Mouse (Mus musculus) T-helper 17 cell (primary cell): ENCODE measurements around the gene Noc4l.

Experiments used
- in situ Hi-C, 2 experiments: fragments of 300-600 bp; cut with MboI, MseI; formaldehyde crosslinking; loops; 1 replicate in 1 of 2; 2 replicates in 1 of 2; pipeline ENCODE4 v1.15.1; 2025; ENCODE audit warnings: high pct_unique_total_duplicates in 2 of 2

Gene Noc4l

DNA sequence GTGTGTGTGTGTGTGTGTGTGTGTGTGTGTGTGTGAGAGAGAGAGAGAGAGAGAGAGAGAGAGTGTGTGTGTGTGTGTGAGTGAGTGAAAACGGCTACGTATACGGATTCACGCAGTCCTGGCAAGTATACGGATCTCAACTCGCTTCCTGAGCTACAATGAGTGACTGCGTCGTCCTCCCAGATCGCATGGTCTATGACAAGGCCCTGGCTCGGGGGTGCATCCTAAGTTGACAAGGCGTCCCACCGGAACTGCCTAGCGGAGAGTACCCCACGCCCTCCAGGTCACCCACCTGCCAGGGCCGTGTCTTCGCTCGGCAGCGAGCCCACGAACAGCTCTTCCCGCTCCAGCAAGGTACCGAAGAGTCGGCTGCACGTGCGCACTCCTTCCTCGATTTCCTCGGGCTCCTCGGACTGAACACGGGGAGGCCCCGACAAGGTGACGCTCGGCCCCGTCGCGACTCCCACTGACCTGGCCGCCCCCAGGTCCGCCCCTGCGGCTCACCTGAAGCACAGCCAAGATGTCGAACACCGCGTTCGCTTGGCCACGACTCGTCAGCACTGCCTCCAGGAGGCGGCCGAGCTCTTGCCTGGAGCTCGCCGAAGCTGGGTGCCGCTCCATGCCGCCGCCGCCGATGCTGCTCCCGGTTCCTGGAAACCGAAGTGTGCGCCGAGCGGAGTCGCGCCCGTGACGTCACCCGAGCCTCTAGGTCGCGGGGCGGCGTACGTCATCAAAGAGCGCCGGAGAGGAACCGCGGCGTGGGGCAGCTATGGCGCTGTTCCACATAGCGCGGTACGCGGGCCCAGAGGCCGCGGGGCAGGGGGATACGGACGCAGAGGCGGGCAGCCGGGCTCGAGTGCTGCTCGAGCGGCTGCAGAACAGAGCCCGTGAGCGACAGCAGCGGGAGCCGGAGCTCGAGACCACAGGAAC lies at the start of gene Noc4l, which contains the start of gene Ddx51:
Gene Noc4l, minus strand, starts transcription at position 699 of the 930 bp plus-strand sequence.
Gene Ddx51, plus strand, starts transcription at position 733 of the 930 bp plus-strand sequence.
- in situ Hi-C loops, result loop anchor here in 1 of 2 experiments (10.0 kb wide), 1 partner anchor 1098 kb away; the partner anchor contains the start of gene Crlf2

DNA sequence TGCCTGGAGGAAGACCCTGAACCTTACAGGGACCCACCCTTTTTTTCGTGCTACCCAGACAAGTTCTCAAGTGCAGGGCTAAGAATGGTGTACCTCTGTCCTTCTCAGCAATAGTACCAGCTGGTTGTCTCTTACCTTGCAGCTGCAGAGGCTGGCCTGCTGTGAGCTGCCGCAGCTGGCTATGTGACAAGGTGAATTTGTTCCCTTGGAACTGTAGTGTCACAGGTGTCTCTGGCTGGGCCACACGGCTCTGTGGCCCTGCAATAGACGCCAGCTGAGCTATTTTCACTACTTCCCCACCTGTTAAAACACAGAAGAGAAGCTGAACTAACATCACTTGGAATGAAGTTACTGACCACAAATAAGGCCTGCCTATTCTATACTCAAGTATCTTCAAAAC lies 45.4 kb upstream of the Noc4l start:
- in situ Hi-C loops, result no loop called here

DNA sequence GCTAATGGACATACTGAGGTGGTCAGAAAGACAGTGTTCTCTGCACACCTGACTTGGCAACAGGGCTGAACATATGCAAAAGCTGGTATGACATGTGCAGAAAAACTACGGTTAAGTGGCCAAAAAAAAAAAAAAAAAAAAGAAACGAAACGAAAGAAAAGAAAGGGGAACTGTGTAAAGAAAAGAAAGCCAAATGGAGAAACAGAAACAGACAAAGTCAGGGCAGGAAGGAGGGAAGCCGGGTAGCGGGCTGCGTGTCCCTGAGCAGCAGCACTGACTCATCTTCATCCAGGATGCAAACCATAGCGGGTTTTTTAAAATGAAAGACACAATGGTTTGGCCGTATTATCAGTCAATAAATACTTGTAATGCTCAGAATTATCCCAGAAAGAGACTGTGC lies 28.8 kb upstream of the Noc4l start:
- in situ Hi-C loops, result no loop called here

DNA sequence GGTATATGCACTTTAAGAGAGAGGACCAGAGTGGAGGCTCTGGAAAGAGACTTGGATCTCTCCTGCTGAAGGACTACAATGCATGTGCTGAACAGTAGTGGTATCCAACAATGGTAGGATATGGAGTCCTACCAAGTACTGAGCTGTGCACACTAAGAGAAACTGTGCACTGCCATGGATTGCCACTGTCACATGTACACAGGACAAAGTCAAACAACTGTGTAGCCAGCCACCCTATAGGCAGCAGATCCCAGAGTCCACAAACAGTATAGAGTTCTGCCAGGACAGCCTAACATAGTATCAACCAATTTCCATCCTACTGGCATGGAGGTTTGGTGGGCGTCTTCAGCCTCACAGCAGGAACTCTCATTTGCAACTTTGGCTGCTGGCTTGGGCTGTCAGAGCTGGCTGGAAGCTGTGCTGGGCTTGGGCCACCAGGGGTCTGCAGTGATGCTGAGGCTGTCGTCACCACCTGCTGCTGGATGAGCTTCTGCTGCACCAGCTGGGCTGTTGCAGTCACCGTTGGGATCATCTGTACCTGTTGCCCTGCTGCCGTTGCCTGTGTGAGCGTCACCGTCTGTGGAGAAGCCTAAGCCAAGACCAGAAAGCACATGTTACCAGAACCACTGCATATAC lies 12.4 kb upstream of the Noc4l start:
- in situ Hi-C loops, result no loop called here

DNA sequence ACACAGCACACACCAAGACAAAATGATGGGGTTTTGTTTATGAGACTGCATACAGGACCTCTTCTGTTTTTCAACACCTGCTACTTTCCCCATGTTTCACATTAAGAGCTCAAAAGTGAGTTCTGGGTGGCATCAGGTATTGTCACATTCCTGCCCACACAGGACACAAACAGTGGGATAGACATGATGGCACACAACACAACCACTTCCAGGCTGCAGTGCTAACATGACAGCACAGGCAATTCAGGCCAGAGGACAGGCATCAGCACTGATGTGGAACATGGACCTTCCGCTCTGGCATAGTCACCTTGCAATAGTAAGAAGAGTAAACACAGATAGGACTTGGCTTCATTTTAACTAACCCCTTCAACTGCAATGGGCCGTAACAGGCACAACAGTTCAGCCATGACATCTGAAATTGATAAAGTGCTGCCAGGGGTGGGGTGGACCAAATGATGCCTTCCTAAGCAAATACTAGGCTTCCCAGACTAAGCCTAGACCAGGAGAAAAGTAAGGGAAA lies 11.6 kb upstream of the Noc4l start:
- in situ Hi-C loops, result no loop called here

DNA sequence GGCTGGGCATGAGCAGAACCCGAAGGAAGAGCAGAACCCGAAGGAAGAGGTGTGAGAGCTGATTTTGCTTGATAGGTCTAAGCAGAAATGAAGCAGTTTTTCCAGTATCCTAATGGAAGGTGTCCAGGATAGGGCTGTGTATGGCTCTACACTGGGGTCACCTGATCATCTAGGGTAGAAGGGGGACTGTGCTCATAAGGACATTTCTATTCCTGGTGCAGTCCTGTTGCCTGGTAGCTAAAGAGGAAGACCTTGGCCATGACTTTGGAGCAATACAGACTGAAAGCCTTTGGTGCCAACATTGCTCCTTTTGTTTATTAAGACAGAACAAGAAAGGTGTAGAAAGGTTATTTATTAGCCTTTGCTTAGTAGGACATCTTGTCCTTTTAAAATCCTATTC lies 10.8 kb upstream of the Noc4l start:
- in situ Hi-C loops, result no loop called here

DNA sequence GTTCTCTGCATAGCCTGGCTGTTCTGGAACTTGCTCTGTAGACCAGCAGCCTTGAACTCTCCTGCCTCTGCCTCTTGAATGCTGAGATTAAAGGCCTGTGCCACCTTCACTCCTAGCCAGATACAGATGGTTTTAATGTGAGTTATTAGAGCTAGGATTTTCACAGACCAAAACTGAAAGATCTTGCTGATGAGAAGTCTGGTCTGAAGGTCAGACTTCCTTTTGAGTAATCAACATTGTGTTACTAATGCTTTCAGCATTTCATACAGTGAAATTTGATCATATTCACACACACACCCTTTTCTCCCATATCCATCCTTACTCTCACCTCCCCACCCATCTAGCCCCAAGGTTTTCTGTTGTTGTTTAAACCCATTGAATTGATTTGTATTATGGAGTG lies 6.5 kb upstream of the Noc4l start:
- in situ Hi-C loops, result loop anchor here in 1 of 2 experiments (10.0 kb wide), 1 partner anchor 1105 kb away; the partner anchor contains the start of gene Crlf2

DNA sequence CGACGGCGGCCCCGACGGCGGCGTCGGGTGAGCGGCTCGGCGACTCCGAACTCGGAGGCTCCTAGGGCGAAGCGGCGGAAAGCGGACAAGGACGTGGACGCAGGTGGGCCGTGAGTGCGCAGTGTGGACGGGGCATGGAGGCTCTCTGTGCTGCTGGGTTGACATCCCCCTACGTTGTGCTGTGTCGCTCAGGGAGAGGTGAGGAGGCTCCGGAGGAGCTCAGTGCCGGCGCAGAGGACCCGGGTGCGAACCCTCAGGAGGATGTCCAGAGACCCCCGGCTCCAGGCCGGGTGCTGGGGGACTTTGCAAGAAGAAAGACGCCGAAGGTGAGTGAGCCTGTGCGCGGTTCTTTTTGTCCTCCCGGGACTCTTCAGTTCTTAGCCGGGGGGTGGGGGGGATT lies 469 bp upstream of the Noc4l start:
- in situ Hi-C loops, result loop anchor here in 1 of 2 experiments (10.0 kb wide), 1 partner anchor 1099 kb away; the partner anchor contains the start of gene Crlf2

DNA sequence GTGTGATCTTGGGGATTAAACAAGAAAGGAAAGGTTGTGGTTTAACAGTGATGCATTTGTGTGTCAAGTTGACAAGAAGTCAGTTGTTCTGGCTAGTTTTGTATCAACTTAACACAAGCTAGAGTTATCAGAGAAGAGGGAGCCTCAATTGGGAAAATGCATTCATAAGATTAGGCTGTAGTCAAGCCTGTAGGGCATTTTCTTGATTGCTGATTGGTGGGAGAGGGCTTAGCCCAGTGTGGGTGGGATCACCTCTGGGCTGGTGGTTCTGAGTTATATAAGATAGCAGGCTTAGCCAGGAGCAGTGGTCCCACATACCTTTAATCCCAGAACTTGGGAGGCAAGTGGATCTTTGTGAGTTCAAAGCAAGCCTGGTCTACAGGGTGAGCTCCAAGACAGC lies 6.8 kb downstream of the Noc4l start:
- in situ Hi-C loops, result no loop called here

DNA sequence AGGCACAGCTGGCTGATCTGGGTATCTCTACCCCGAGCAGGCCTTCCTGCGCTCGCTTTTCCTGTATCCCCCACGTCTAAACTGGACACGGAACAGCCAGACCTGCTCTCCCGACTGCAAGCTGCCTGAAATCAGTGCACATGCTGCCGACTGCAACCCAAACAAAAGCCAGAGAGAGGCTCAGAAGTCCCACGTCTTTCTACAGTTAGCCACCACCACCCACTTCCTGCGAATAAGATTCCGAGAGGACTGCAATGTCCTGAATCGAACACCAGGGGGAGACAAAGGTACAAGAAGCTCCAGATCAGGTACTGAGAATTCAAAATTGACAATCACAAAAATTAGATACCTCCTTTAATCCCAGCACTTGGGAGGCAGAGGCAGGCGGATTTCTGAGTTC lies 13.8 kb downstream of the Noc4l start:
- in situ Hi-C loops, result no loop called here

DNA sequence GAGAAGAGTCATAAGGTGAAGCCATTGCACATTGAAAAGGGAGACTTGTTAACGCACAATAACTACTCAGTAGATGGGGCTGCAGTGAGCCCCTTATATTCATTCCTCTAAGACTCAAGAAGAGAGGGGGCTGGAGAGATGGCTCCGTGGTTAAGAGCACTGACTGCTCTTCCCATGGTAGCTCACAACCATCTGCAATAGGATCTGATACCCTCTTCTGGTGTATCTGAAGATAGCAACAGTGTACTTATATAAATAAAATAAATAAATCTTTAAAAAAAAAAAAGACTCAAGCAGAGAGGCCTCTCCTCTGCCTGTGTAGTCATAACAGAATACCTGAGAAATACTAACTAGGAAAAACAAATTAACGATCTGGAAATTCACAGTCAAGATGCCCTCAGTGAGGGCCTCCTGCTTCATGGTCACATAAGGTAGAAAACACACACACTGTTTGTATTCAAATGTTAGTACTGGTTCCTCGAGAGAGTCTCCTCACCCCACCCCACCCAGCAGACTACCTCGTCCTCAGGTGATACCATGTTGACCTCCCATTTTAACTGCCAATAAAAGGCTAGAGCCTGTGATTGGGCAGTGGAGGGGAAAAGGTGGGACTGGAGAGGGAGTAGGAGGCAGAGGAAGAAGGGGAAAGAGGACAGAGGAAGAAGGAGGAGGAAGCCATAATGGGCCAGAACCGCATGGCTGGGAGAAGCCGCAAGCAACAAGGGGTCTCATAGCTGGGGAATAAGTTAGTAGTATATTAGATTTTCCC lies 14.7 kb downstream of the Noc4l start:
- in situ Hi-C loops, result no loop called here

DNA sequence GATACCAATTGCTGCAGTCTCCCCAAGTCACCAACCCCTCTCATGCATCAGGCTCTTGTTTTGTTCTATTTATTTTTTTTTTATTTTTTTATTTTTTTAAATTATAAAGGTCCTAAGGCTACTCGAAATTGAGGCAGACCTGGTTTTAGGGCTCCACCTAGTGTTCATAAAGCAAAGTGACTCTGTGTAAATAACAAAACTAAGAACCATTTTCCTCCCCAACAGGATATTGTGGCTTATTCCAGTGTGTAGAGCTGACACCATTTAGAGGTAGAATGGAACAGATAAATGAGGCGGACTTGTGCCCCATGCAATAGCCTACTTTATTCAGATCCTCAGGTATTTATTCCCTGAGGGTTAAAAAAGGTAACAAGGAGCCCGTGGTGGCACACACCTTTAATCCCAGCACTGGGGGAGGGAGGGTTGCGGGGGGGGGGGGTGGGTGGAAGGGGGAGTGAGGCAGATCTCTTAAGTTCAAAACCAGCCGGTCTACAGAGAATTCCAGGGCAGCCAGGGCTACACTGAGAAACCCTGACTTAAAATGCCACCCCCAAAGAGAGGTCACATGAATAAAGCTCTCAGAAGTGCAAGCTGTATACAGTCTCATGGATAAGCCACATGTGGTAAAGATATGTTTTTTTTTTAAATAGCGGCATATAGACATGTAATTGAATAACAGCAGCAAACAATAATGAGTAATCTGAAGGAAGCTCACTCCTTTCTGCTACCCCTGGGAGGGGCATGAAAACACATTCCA lies 17.1 kb downstream of the Noc4l start:
- in situ Hi-C loops, result no loop called here

DNA sequence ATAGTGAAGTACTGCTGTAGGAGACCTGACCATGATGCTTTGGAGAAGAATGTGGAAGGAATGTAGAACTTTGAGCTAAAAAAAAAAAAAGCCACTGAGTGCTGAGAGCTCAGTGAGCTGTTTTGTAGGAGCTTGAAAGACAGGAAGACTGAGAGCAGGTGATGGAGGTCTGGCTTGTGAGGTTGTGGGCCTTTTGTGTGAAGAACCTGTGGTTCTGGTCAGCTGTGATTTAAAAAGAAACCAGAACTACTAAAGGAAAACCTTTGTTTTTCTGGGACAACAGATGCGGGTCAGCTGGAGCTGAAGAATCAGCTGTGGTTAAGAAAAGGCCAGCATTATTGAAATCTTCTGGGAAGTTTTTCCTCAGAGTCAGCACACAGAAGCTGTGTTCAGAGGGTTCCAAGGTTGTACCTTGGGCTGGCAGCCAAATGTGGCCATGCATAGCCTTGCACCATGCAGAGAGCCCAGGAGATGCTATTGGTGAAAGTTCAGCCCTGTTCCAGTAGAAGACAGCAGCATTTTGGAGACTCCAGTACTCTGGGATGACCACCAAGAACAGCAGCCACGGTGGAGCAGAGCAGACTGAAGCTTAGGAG lies 23.6 kb downstream of the Noc4l start:
- in situ Hi-C loops, result loop anchor here (5.0 kb wide), 2 partner anchors 127 to 272 kb away; no protein-coding TSS in a partner anchor

DNA sequence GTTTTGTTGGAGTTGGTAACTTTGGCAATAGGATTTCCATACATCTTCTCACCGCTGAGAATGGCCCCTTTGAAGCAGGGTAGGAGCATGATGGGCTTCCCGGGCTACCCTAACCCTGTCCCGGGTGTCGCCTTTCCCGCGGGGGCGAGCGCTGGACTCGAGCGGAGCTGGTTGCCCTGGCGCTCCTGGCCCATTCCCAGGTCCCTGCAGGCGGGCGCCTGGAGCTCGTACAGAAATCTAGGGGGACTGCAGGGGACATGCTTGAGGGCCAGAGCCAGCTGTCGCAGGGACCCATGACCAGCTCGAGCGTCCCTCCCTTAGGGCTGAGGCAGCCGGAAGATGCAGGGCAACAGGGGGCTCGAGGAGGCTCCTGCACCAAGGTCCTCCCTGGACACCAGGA lies 25.1 kb downstream of the Noc4l start:
- in situ Hi-C loops, result loop anchor here in 1 of 2 experiments (5.0 kb wide), 1 partner anchor 126 kb away; no protein-coding TSS in a partner anchor

DNA sequence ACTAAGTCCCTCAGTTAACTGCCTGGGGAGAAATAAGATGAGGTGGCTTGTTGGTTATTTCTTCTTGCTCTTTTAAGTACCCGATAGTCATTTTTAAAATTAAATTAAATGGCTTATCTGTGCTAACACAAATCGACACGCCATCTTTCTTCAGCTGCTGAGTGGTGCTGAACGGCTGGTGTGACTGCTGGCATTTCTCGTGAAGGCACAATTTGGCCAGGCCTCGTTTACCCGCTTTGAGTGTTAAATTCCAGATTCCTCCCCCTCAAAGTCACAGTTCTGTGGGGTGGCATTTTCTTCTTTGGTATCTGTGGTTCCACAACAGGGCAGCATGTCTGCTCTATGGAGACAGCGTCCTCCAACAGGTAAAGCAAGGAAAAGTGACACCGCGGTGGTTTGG lies 25.9 kb downstream of the Noc4l start:
- in situ Hi-C loops, result loop anchor here in 1 of 2 experiments (5.0 kb wide), 1 partner anchor 125 kb away; no protein-coding TSS in a partner anchor

DNA sequence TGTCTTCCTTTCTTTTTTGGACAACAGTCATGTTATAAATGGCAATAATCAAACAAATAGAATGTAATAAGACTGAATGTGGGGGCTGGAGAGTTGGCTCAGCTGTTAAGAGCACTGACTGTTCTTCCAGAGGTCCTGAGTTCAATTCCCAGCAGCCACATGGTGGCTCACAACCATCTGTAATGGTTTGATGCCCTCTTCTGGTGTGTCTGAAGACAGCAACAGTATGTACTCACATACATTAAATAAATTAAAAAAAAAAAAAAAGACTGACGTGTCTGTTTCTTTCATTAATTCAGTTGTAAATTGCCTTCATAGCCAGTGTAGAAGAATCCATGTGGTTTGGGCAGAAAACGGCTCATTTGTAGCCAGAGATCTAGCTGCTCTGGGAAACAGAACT lies 28.9 kb downstream of the Noc4l start:
- in situ Hi-C loops, result no loop called here

DNA sequence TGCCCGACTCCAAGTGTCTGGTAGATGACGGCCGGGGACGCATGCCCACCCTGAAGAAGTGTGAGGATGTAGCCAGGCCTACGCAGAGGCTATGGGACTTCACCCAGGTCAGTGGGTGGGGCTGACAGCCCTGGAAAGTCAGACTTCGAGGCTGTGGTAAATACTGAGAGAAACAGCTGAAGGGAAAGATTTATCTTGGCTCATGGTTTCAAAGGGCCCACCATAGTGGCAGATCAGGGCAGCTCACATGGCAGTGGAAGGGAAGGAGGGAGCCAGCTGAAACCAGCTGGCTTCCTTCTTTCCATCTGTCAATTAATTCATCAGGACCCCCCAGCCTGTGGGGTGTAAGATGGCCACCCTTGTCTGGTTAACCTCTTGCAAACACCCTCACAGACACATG lies 34.0 kb downstream of the Noc4l start:
- in situ Hi-C loops, result no loop called here

DNA sequence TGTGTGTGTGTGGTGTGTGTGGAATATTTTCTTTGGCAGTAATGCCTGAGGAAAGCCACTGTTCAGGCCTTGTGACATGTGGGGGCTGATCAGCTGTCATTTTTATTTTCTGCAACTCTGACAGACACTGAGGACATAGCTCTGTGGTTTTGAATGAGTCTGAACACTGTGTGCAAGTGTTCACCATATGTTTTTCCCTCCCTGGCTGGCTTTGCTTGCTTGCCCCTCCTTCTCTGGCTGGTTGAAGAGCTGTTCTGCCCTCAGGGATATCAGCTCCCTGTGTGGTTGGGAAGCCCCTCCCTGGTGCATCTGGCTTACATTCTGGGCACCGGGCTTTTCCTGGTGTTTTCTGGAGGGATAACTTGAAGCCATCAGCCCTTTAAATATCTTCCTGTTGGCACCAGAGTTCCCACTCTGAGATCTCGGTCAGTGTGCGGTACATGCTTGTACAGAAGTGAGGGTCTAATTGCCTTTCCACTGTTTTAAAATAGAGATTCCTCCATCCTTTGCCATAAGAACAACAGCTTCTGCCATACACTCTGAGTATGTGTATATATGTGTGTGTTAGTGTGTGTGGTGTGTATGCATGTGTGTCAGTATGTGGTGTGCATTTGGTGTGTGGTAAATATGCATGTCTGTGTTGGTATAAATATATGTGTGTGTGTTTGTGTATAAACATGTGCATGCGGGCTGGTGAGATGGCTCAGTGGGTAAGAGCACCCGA lies 41.6 kb downstream of the Noc4l start:
- in situ Hi-C loops, result loop anchor here in 1 of 2 experiments (5.0 kb wide), 1 partner anchor 54 kb away; no protein-coding TSS in a partner anchor

DNA sequence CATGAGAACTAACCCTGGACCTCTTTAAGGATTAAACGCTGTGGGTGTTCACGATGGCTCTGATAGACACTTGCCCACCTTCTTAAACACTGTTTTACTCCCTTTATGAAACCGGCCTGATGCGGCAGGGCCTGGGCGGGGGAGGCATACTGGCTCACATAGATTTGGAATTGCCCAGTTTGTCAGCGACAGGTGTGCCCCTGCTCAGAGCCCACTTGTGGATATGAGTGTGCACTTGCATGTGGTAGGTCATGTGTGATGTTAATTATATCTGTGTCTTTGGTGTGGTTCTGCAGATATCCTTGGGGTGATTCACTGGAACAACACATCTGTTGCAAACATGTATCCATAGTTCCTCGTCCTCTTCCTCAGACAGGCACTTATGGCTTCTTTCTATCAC lies 42.7 kb downstream of the Noc4l start:
- in situ Hi-C loops, result loop anchor here in 1 of 2 experiments (5.0 kb wide), 1 partner anchor 53 kb away; no protein-coding TSS in a partner anchor
